Mouse (Mus musculus): ENCODE data around the gene Mesd. TPM values are rescaled to one million over a fixed set of nuclear protein-coding genes. Genes with fewer than 3 reads are reported as not detected.

Mesd gene
- polyA plus RNA-seq, 1 experiment = 26.3 TPM

DNA sequence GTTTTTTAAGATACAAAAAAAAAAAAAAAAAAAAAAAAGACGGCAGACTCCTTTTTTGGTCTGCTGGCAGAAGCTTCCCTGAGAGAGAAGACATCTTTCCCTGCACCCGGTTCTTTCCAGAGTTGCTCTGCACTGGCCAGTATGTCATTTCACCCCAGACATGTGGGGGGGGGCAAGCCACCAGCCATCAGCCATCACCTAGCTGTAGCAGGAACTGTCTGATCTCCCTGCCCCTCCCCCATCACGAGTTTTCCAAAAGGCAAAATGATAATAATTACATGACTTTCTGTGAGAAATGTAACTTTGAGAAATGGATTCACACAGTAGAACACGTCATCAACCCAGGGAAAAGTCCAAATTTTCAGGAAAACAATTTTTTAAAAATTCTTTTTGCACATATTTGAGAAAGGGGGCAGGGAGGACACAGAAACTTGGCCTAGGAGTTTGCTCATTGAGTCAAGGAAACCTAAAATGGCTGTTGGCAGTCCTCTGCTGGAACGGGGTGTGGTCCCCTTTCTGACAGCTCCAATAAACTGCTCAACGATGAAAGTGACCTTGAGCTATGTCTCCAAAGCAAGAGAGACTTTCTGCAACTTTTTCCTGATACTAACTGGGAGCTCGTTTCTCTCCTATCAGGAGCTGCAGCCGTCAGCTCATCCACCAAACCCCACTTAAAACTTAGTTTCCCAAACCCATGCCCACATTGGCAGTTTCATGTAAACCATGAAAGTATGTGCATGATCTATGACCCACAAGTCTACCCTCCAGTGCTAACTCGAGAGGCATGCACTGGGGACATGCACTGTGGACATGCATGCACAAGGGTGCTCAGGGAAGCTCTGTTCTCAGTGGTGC is 27.7 kb upstream of the Mesd start:
- TF ChIP-seq POLR2A (IDR thresholded peaks at IDR 0.05; ENCODE audit: borderline replicate concordance, extremely low read depth, insufficient read depth, insufficient read length, poor library complexity, severe bottlenecking) = no peak
- TF ChIP-seq CTCF (IDR thresholded peaks at IDR 0.05; ENCODE audit: borderline replicate concordance, extremely low read depth, insufficient read depth, insufficient read length) = no peak
- DNase-seq (ENCODE audit: low read depth) = no peak

DNA sequence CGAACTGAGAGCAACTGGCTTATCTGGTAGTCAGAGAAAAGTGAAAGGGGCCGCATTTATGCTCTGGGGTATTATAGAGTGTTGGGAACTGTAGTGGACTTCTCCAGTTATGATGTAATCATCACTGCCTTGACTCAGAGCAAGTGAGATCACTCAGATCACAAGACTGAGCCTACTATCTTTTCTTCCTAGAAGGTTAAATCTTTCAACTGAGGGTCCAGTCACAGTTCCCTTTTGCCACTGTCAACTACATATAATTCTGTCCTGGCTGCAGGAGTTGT is 27.1 kb upstream of the Mesd start:
- TF ChIP-seq POLR2A (IDR thresholded peaks at IDR 0.05; ENCODE audit: borderline replicate concordance, extremely low read depth, insufficient read depth, insufficient read length, poor library complexity, severe bottlenecking) (no peak), CTCF (IDR thresholded peaks at IDR 0.05; ENCODE audit: borderline replicate concordance, extremely low read depth, insufficient read depth, insufficient read length) (no peak)
- DNase-seq (ENCODE audit: low read depth) = no peak

DNA sequence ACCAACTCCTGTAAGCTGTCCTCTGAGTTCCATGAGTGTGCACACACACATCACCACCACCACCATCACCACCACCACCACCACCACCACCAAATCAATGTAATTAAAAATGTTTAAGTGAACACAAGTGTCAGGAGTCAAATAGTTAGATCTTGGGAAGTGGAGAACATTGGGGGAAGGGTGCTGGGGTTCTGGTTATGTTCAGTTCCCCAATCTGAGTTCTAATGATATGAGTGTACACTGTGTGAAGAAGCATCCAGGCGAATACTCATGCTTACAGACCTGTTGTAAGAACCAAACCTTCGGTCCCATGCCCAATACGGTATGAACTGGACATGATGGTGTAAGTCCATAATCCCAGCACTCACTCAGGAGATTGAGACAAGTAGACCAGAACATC is 26.3 kb upstream of the Mesd start:
- TF ChIP-seq CTCF (IDR thresholded peaks at IDR 0.05; ENCODE audit: borderline replicate concordance, extremely low read depth, insufficient read depth, insufficient read length) (no peak), POLR2A (IDR thresholded peaks at IDR 0.05; ENCODE audit: borderline replicate concordance, extremely low read depth, insufficient read depth, insufficient read length, poor library complexity, severe bottlenecking) (no peak)
- DNase-seq (ENCODE audit: low read depth) = no peak

DNA sequence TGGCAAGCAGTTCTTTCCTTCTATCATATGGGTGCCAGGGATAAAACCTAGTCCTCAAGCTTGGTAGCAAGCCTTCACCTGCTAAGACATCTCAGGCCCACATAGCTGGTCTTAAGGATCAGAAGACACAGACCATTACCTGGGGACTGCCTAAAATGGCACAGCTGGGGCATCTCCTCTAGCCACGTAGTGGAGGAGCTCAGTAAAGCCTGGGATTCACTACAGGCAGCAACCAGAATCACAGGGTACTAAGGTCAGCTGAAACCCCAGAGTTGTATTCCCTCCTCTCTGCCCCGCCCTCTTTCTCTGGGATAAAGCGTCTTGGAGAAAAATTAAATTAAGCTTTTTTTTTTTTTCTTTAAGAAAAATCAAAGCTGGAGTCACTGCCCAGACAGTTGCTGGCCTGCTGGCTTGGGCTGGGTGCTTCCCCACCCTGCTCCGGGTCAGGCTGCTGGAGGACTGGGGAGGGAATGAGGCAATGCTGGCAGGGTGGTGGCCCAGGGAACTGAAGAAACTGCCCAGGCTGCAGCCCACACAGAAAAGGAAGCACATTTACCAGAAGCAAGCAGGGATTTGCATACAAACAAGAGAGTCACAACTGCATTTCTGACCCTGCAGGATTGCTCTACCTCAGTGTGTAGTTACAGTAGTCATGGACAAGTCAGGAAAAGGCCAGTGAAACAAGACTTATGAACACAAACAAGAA is 24.7 kb upstream of the Mesd start:
- no peak for DNase-seq (ENCODE audit: low read depth)
- TF ChIP-seq POLR2A (IDR thresholded peaks at IDR 0.05; ENCODE audit: borderline replicate concordance, extremely low read depth, insufficient read depth, insufficient read length, poor library complexity, severe bottlenecking) (no peak), CTCF (IDR thresholded peaks at IDR 0.05; ENCODE audit: borderline replicate concordance, extremely low read depth, insufficient read depth, insufficient read length) (no peak)

DNA sequence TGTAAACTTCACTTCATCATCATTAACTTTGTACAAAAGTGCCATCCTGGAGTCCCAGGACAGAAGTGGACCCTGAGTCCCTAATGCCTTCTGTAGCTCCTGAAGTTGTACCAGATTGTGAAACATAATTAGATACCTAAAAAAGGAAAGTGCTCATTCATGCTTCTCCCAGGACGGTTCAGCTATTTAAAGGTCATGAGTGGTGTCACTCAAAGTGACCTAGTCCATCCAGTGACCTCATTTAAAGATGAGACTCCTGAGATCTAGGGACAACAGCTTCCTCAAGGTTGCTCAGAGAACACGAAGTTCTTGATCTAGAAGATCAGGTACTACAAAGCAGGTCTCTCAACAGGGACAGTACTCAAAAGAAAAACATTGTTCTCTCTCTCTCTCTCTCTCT is 20.7 kb upstream of the Mesd start:
- DNase-seq (ENCODE audit: low read depth) = no peak
- TF ChIP-seq POLR2A (IDR thresholded peaks at IDR 0.05; ENCODE audit: borderline replicate concordance, extremely low read depth, insufficient read depth, insufficient read length, poor library complexity, severe bottlenecking) (no peak), CTCF (IDR thresholded peaks at IDR 0.05; ENCODE audit: borderline replicate concordance, extremely low read depth, insufficient read depth, insufficient read length) (no peak)

DNA sequence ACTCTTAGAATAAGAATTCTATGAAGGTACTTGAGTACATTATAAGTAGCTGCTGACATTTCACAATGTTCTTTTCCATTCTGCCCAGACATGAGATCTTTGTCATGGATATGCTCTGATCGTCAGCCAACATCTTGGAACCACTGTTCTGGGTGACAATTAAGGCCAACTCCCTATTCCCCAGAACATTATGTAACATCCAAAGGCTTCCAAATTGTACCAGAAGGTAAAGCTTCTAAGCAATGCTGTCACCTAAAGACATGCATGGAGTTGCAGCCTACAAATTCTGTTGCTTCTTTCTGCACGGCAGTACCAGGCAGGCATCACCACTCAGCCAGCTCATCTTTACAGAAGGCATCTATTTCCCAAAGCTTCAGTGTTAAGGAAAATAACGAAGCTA is 16.1 kb upstream of the Mesd start:
- no peak for TF ChIP-seq CTCF (IDR thresholded peaks at IDR 0.05; ENCODE audit: borderline replicate concordance, extremely low read depth, insufficient read depth, insufficient read length)
- no peak for TF ChIP-seq POLR2A (IDR thresholded peaks at IDR 0.05; ENCODE audit: borderline replicate concordance, extremely low read depth, insufficient read depth, insufficient read length, poor library complexity, severe bottlenecking)
- DNase-seq (ENCODE audit: low read depth) = no peak

DNA sequence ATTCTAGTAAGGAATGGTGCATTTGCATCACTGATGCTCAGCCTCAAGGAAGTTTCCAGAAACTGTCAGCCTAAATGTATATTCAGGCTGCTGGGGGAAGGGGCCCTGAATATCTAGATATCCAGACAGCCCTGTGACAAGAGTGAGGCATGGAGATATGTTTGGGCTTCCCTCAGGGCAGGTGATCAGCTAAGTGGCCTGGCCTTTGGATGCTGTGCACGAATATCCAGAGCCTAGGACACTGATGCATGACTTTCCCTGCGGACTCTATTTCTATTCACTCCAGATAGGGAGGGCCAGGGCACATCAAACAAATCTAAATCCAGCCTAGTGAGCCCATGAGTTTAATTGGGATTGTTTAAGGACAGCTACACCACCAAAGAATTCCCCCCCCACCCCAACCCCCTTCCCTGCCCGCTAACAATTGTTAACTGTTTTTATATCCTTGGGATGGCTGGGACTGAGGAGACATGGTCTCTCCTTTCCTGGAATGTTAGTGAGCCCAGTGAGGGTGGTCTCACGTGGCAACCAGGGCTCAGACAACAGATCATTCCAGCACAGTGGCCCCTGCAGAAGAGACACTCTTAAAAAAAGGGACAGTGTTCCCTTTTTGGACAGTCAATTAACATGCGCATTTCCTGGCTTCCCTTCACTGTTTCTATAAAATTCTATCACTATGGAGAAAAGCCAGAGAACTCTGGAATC is 14.3 kb upstream of the Mesd start:
- no peak for DNase-seq (ENCODE audit: low read depth)
- no peak for TF ChIP-seq POLR2A (IDR thresholded peaks at IDR 0.05; ENCODE audit: borderline replicate concordance, extremely low read depth, insufficient read depth, insufficient read length, poor library complexity, severe bottlenecking)
- no peak for TF ChIP-seq CTCF (IDR thresholded peaks at IDR 0.05; ENCODE audit: borderline replicate concordance, extremely low read depth, insufficient read depth, insufficient read length)

DNA sequence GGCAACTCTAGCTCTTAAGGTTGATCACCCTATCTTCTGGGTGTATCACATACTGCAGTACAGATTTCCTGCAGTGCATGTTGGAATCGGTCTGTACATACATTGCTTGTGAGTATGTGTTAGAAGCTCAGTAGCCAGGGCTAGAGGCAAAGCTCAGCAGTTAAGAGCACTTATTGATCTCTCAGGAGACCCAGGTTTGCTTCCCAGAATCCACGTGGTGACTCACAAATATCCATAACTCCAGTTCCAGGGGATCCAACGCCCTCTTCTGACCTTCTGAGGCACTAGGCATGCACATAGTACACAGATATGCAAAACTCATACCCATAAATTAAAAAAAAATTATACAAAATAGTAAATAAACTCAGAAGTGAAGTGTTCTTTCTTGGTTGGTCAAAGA is 7.2 kb upstream of the Mesd start:
- TF ChIP-seq CTCF (IDR thresholded peaks at IDR 0.05; ENCODE audit: borderline replicate concordance, extremely low read depth, insufficient read depth, insufficient read length) = no peak
- no peak for TF ChIP-seq POLR2A (IDR thresholded peaks at IDR 0.05; ENCODE audit: borderline replicate concordance, extremely low read depth, insufficient read depth, insufficient read length, poor library complexity, severe bottlenecking)
- DNase-seq (ENCODE audit: low read depth) = no peak

DNA sequence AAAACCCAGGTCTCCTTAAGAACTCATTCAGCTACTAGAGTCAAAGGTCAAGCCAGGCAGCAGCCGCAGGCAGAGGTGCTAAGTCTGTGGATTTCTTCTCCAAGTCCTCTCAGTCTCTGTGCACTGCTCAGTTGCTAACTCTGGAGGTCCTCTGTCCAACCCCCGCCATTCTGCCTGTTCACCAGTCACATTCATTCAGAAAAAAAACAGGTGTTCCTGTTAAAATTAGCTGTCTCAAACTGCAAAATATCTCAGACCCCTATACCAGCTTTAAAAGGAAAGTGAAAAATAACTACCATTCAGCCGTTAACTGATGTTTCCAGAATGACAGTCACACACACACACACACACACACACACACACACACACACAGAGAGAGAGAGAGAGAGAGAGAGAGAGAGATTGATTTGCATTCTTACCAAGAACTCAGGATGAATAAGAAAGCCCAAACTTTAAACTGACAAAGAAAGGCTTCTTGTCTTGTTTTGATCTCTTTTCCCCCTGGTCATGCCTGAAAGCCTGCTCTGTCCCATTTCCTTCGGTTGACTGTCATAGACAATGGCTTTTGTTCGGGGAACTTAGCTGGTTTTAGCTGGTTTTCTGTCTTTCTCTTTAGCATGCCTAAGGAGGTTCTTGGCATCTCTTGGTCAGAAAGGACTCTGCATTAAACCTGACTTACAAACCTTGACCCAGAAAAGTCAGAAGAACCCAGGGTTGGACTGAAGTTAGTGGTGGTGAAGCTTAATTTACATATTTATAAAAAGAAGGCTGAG is 5.4 kb upstream of the Mesd start:
- TF ChIP-seq POLR2A (IDR thresholded peaks at IDR 0.05; ENCODE audit: borderline replicate concordance, extremely low read depth, insufficient read depth, insufficient read length, poor library complexity, severe bottlenecking) (no peak), CTCF (IDR thresholded peaks at IDR 0.05; ENCODE audit: borderline replicate concordance, extremely low read depth, insufficient read depth, insufficient read length) (no peak)
- DNase-seq (ENCODE audit: low read depth) = peak; percentile 77

DNA sequence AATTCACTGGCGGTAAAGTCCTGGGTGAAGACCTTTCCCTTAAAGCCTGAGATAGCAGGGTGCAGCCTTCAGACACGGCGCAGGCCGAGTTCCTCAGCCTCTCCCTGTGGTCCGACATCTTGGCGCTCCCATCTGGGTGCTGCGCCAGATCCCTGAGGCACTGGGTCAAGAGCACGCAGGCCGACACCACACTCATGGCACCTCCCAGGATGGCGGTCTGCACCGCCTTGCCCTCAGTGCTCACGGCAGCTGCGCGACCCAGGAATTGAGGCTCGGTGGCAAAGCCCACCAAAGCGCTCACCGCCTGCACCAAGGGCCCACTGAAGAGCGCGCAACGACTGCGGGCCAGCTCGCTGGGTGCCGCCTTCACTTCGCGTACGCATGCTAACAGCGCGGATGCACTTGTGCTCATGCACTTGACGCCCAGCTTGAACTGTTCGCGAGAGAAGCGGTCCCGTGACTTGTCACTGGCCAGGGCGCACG is 2.1 kb upstream of the Mesd start:
- TF ChIP-seq POLR2A (IDR thresholded peaks at IDR 0.05; ENCODE audit: borderline replicate concordance, extremely low read depth, insufficient read depth, insufficient read length, poor library complexity, severe bottlenecking) = no peak
- peak; percentile 56 for DNase-seq (ENCODE audit: low read depth)

Data from brain, embryonic 14.5 days (tissue).